Mouse (Mus musculus): ENCODE results near the gene Gm49388.

DNA sequence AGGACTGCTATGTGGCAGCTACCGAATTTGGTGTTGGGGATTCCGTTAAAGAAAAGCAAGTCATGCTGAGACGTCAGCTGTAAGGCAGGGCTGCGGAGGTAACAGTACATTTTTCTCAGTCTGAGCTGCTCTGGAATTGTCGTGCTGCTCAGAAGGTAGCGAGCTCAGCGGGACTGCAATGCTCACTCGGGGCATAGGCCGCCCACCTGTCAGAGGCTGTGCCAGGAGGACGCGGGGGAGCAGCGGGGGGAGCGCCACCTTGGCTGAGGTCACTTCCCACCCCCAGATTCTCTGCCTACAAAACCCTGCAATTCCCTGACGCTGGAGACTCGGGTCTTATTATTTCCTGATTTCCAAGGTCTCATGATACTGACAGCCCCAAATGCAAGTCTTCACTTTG lies 55.5 kb downstream of the Gm49388 start:
- TF ChIP-seq POLR2A (IDR thresholded peaks at IDR 0.05; ENCODE audit: insufficient read length, low read depth) (no peak), REST (IDR thresholded peaks at IDR 0.05; ENCODE audit: insufficient read depth, insufficient read length) (no peak), USF1 (IDR thresholded peaks at IDR 0.05; ENCODE audit: low read depth) (no peak), POLR2AphosphoS2 (IDR thresholded peaks at IDR 0.05; ENCODE audit: insufficient read length, low read depth) (no peak), TCF3 (IDR thresholded peaks at IDR 0.05; ENCODE audit: insufficient read length, low read depth) (no peak), TCF12 (IDR thresholded peaks at IDR 0.05; ENCODE audit: insufficient read depth, poor library complexity, severe bottlenecking) (no peak), E2F4 (IDR thresholded peaks at IDR 0.05; ENCODE audit: insufficient read depth) (no peak), MAX (IDR thresholded peaks at IDR 0.05; ENCODE audit: low read depth) (no peak), CEBPB (IDR thresholded peaks at IDR 0.05; ENCODE audit: insufficient read depth, poor library complexity, severe bottlenecking) (no peak), MYOG (IDR thresholded peaks at IDR 0.05; ENCODE audit: control insufficient read depth in 1 of 3, insufficient read depth in 1 of 3, insufficient read length in 2 of 3, low read depth in 2 of 3) (peak in 1 of 3 experiments; percentile 30), SRF (IDR thresholded peaks at IDR 0.05; ENCODE audit: control insufficient read depth, insufficient read length, low read depth) (no peak)

Measured in myocyte (in vitro differentiated cells).